Mouse (Mus musculus) megakaryocyte-erythroid progenitor cell, adult 5 weeks (primary cell): ENCODE data around the gene Tk1. TPM values are rescaled to one million over a fixed set of nuclear protein-coding genes. Genes with fewer than 3 reads are reported as not detected.

Experiments
- polyA plus RNA-seq: library from polyadenylated mRNA; stranded (reverse); fragments of >175 nt; gene quantifications from 2 replicates; pipeline ENCODE4 v1.2.3, GENCODE M21; 2012

Tk1 gene
- polyA plus RNA-seq: 61.3 and 76.1 TPM in 2 replicates

DNA sequence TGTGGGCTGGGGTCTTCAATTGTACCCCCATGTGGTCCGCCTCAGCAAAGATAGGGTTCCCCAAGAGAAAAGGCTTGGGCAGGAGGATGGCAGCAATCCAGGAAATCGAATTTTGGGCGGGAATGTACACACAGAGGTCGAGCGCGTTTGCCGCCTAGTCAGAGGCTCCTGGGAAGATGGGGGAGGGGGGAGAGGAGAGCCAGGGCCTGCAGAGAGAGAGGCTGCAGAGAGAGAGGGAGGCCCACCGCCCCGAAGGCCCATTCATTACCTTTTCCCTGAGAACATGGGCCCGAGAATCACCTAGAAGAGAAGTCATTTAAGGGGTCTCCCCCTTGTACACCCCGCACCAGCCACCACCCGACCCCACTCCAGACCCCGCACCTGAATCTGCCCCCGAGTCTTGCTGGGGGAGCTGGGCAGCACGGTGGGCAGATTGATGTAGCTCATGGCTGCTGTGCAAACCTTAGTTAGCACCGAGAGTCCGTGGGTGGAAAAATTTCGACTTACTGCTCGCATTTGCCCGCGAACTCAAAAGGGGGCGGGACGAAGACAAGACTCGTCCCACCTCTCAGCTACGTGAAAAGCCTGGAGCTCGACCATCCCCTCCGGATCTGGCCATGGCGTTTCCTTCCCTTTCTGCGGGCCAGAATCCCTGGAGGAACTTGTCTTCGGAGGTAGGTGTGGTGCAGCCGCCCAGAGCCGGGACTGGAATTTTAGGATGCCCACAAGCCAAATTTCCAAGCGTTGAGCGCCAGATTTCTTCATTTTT lies at the start of gene Tk1, which contains the start of gene Afmid:
Tk1 (minus strand) TSS at position 760 of the 769 bp plus-strand sequence.
Afmid (plus strand) TSS at position 592 of the 769 bp plus-strand sequence.

DNA sequence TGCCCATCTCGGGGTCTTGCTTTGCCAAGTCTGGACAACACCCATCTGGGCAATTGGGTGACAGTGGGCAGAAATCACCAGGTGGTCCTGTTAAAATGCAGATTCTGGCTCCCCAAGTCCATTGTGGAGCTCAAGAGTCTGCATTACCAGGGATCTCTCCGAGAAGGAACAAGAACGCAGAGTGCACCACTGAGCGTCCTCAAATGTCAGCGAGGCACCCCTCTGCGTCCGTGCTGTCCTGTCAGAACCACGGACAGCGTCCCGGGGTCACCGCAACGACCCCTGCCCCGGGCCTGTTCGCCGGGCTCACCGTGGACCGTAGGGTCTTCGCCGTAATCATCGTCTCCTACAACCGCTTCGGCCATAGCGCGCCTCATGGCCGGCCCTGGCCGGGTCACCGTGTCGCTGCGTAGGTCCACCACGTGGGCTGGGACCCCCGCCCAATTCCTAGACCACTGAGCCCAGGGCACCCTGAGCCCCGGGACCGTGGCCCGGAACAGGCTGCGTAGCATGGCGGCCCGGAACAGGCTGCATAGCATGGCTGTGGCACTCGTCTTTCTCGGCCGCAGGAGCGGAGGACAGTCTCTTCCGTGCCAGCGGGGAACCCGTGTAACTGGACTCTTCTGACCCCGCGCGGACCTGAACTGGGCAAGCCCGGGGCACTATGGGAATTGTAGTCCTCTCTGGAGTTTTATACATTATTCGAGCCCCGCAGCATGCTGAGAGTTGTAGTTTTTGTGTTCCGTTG lies 47.1 kb upstream of the Tk1 start, which contains the start of gene Tha1:
Tha1 (minus strand) TSS at position 621 of the 748 bp plus-strand sequence.

DNA sequence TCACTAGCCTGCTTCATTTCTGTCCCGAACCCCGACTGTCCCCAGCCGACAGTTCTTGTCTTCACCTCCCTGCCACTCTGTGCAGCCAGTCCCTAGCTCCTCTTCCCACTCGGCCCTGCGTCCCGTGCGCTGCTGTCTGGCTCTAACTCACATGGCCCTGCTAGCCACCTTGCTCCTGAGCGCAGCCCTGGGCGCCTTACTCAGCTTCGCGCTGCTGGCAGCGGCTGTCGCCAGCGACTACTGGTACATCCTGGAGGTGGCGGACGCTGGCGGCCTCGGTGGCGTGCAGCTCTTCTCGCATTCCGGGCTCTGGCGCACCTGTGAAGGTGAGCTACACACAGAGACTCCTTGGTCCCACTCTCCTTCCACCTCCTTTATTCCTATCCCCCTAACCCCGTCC lies 34.7 kb upstream of the Tk1 start, which contains the start of gene Tmem235:
Tmem235 (plus strand) TSS at position 152 of the 400 bp plus-strand sequence.

DNA sequence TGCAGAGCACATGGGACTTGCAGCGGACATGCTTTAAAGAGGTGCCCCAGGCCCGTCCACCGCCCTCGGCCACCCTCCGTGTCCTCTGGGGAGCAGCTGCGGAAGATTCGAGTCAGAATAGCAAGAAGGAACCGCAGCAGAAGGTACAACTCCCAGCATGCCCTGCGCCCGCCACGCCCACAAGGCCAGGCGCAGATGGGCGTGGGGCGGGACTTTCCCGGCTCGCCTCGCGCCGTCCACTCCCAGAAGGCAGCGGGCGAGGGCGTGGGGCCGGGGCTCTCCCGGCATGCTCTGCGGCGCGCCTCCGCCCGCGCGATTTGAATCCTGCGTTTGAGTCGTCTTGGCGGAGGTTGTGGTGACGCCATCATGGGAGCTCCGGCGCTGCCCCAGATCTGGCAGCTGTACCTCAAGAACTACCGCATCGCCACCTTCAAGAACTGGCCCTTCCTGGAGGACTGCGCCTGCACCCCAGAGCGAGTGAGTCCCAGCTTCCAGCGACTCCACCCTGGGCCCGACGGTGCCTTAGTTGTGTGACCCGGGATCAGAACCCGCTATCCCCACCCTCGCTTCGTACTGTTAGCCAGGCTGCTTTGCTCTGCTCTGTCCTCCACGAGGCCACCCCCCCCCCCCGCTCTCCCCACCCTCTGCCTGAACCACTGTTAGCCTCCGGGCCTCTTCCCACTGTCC lies 23.2 kb upstream of the Tk1 start, which contains the start of gene Birc5:
Birc5 (plus strand) TSS at position 267 of the 687 bp plus-strand sequence.

DNA sequence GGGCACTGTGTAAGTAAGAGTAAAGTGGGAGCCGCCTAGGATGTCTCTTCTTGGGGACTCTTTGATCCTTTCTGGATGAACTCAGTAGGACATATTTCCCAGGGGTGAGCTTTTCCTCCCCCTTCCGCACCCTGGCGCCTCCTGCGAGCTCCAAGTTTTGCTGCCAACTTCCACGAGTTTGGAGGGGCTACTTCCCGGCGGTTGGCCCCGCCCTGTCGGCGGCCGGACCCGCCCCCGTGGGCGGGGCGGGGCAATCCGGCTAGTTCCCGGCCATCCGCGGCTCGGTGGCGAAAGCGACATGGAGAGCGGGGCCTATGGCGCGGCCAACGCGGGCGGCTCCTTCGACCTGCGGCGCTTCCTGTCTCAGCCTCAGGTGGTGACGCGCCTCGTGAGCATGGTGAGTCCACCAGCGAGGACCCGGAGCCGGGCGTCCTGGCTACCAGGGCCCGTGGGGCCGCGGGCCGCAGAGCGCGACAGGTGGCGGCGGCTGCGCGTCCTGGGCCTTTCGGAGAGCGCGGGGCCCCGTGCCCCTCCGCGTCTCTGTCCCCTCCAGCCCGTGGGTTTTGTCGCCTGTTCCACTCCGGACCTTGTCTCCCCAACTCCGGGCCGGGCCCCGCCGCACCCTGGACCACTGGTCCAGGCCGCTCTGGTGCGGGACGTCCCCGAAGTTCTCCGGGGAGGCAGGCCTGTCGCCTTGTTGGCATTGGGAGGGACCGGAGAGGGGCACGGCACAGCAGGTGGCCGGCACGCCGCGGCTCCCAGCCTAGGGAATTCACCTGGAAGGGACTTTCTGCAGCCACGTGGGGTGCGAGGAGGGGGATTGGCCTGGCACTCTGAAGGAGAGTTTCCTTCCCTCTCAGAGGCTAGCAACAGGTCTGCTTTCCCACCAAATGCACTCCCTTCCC lies 16.2 kb downstream of the Tk1 start, which contains the start of the genes Gm20708 and Syngr2:
Gm20708 (plus strand) TSS at position 262 of the 905 bp plus-strand sequence.
Syngr2 (plus strand) TSS at position 262 of the 905 bp plus-strand sequence.

DNA sequence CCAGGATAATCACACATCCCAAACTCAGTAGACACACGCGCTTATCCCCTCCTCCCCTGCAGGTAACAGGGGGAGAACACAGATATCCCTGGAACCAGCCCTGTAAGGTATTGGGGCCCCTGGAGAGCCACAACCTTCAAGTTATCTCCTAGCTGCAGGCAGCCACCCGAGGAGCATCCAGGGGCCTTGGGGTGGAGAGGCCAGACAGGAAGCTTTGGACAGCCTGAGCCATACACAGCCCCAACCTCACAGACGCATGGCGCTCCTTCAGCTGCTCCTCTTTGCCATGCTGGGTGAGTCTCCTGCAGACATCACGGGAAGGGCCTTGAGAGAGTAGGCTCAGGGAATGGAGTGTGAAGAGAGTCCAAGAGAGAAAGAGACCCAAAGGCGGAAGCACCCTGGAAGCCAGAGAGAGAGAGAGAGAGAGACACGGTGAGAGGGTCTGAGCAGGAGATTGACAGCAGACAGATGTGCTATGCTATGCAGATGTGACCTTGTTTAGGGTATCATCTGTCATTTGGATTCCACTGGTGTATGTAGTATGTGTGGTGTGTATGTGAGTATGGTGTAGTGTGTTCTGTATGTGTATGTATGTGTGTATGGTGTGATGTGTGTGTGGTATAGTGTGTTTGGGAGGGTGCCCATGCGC lies 28.3 kb downstream of the Tk1 start, which contains the start of gene 6030468B19Rik:
6030468B19Rik (plus strand) TSS at position 150 of the 649 bp plus-strand sequence.

DNA sequence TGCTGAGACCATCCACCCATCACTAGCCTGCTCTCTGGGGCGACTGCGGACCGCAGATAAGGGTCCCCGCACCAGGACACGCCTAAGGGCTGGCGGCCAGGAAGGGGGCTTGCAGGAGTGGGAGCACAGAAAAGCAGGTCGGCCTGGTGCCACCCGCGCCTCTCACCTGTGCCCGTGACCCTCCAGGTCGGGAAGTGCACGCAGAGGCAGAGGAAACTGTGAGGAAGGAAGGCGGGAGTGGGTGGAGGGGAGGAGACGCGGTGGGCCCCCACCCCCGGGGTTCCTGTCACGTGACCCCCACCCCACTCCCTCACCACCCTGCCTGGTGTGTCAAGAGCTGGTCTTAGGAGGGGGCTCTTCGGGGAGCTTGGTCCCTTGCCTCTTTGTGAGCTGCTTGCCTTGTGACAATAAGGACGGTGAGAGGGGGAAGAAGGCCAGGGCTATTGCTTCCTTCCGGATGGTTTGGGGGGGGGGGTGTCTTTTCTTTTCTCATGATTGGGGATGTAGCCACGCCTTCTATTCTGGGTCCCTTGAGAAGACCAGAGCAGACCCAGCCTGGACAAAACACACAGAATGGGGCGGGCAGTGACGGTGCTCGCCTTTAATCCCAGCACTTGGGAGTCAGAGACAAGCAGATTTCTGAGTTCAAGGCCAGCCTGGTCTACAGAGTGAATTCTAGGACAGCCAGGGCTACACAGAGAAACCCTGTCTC lies 43.7 kb downstream of the Tk1 start, which contains the start of the genes Tmc8 and Tmc6:
Tmc8 (plus strand) TSS at position 84 of the 712 bp plus-strand sequence.
Tmc6 (minus strand) TSS at position 206 of the 712 bp plus-strand sequence.

Other genes starting within 250 kb of the Tk1 start
- gene Tnrc6c, start 171.8 kb downstream of the Tk1 start, polyA plus RNA-seq: 18.4 and 23.4 TPM in 2 replicates
- 23.3 and 26.8 TPM in 2 replicates for gene Tmc8, start 44.0 kb downstream of the Tk1 start, polyA plus RNA-seq
- gene Tmc6, start 43.9 kb downstream of the Tk1 start, polyA plus RNA-seq: 83.9 and 97.7 TPM in 2 replicates
- 2.3 and 3.0 TPM in 2 replicates for gene 6030468B19Rik, start 28.4 kb downstream of the Tk1 start, polyA plus RNA-seq
- gene Gm20708, start 16.4 kb downstream of the Tk1 start, polyA plus RNA-seq: 0.17 and 0.75 TPM in 2 replicates
- gene Syngr2, start 16.4 kb downstream of the Tk1 start, polyA plus RNA-seq: 193 and 244 TPM in 2 replicates
- 2.6 and 2.7 TPM in 2 replicates for gene Afmid, start 168 bp downstream of the Tk1 start, polyA plus RNA-seq
- gene Birc5, start 23.2 kb upstream of the Tk1 start, polyA plus RNA-seq: 85.9 and 113 TPM in 2 replicates
- not detected in 2 replicates for gene Tmem235, start 34.7 kb upstream of the Tk1 start, polyA plus RNA-seq
- gene Tha1, start 47.4 kb upstream of the Tk1 start, polyA plus RNA-seq: 7.1 and 9.7 TPM in 2 replicates
- 76.3 and 85.8 TPM in 2 replicates for gene Socs3, start 144.0 kb upstream of the Tk1 start, polyA plus RNA-seq
- gene Pgs1, start 160.2 kb upstream of the Tk1 start, polyA plus RNA-seq: 46.0 and 50.7 TPM in 2 replicates